Mouse (Mus musculus) urinary bladder, adult 2 months (tissue): Measurements from ENCODE around the gene Fhit. TPM values are rescaled to one million over a fixed set of nuclear protein-coding genes. Genes with fewer than 3 reads are reported as not detected.

Experiments used
- DNase-seq: peaks from one replicate; pipeline ENCODE4 v3.0.0; 2022; ENCODE audit warnings: low spot score
- polyA plus RNA-seq: library from polyadenylated mRNA; depleted of rRNA; stranded (reverse); fragments of >200 nt; gene quantifications from 2 replicates; pipeline ENCODE4 v1.2.3, GENCODE M21; 2012

The Fhit gene
- polyA plus RNA-seq, 1 experiment = 9.1 TPM

DNA sequence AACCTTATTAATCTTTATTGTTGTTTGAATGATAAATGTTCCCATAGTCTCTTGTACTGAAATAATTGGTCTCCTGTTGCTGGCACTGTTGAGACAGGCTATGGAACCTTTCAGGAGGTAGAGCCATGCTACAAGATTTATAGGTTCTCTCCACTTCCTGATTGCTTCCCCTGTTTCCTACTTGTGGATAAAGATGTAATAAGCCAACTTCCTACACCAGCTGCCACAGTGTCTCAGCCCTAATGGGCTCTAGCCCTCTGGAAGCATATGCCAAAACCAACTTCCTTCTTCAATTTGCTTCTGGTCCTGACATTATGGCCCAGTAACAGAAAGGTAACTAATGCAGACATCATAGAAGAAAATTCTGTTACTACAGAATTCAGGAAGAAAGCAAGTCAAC is 652.6 kb downstream of the Fhit start:
- no peak for DNase-seq

- no peak for DNase-seq
These were observed 654.3 kb downstream of the Fhit start for GRCm38 (mm10) chr14:10507560-10507959.

- DNase-seq = no peak
These were observed 676.0 kb downstream of the Fhit start for GRCm38 (mm10) chr14:10485798-10486197.

DNA sequence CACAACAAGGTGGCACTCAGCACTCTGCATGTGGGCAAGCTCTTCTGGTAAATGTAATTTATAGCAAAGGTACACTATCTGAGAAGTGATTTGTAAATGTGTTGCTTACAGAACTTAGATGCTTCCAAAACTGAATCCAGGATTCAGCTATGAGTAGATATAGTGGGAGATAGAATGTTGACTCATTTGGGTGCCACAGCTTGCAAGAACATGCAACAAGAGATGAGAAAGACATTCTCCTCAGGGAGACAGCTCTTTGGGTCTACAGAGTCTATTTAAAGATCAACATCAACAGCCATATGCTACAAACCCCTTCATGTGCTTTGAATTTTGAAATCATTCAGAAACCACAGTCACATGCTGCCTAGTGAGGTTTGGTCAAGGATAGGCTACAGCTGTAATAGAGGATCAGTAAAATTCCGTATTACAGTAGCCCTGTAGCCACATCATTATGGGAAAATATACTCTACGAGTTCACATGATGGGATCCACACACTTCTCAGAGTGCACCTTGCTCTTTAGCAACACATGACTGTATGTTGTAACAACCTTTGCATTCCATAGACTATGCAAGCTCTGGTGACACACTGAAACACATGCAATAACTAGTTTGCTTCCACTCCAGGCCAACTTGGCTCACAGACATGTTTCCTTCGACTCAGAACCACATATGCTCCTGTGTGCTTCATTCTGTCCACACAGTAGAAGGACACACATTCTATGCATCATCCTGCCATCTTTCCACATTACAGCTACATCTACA is 678.8 kb downstream of the Fhit start:
- DNase-seq = no peak

- DNase-seq = no peak
These were observed 680.5 kb downstream of the Fhit start for GRCm38 (mm10) chr14:10481370-10481769.

DNA sequence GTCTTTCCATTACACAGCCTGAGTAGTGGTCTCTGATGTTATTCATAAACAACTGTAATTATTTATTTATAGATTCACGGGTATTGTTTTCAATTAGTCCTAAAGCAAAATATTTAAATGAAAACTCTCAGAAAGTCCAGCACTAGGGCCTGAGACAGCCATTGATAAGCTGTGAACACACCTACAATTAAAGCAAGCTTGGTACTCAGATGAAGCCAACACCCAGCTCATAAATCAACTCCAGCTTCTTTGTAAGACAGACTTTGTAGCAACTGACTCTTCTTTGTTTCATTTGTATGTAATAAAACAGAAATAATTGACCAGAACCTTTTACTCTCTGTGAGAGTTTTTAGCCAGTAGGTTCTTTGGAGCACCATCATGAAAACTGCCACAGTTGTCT is 681.2 kb downstream of the Fhit start:
- DNase-seq = no peak

DNA sequence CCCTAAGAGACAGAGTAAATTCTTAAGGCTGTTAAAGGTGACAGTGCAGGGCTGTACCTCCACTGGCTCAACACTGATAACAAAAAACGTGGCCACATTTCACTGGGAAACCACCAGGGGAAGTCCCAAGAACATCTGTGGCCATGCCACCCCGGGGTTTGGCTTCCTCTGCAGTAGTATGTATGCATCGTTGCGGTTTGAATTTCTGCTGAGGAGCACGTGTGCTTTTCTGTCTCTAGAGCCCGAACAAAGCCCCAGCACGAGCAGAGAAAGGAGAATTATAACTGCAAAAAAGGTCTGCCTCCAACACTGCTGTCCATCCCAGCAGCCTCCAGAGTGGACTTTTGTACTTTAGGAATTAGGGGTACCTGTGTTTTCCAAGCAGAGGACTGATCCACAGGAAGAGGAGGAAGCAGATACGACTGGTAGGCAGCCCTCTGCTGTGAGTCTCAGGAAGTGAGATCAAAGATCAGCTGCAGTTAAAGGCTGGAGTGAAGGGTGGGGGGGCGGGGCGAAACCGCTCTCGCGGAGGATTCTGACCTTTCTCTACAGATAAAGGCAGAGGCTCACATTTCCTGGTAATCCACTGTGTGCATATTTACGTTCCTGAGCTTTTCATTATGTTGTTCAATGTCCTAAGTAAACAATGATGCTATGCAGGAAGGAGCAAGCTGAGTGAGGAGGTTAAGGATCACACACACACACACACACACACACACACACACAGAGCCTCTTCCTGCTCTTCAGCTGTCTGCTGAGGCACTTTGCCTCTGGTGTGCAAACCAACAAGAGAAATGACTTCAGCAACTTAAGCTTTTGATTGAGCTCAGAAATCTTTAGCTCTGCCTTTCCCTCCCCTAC is 708.6 kb downstream of the Fhit start:
- DNase-seq = no peak

- no peak for DNase-seq
These were observed 709.6 kb downstream of the Fhit start for GRCm38 (mm10) chr14:10452234-10452633.

GRCm38 (mm10) chr14:10445360-10445759 is 716.5 kb downstream of the Fhit start:
- no peak for DNase-seq

DNA sequence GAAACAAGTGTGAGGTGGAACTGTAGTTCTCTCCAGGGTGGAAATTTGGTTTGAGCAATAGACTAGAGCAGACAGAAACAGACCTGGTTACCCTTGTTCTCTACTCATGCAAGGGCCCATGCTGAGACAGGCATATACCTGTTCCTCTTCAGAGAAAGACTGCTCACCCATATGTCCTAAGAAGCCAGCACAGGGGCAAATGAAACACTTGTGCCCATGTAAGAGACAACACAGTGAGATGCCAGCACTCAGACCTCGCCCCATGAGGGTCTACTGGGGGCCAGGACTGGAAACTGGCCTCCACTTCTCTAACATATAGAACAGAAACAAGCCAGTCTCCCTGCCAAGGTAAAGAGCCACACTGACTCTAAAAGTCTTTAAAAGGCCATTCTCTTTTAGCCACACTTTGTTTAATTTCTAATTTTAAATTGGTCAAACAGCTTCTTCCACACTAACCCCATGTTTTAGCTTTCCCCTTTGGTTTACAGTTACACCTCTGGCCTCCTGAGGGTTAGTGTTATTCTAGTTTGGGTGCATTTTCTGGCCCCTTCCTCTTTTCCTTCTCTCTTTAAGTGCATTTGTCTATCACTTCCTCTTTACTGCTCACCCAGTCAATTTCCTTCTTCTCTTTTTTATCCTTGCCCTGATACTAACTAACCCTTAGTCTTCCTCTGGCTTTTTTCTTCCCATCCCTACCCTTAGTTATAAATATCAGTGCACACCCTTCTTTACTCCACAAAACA is 722.7 kb downstream of the Fhit start:
- DNase-seq = no peak

DNA sequence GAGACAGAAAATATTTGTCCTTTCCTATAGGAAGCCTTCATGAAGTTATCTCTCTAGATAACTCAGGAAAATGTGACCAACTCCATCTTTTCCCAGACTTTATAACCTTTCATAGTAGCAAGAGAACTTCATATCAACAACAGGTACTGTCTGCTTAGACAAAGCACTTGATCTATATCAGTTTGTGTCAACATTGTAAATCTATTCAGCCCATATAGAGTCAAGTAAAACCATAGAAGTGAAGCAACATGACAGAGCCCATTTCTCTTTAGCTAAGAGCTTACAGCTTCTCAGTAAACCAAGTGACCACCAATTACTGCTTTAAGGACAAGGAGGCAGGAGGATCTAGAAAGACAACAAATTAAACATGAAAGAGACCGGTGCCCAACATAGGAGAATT is 725.6 kb downstream of the Fhit start:
- no peak for DNase-seq

DNA sequence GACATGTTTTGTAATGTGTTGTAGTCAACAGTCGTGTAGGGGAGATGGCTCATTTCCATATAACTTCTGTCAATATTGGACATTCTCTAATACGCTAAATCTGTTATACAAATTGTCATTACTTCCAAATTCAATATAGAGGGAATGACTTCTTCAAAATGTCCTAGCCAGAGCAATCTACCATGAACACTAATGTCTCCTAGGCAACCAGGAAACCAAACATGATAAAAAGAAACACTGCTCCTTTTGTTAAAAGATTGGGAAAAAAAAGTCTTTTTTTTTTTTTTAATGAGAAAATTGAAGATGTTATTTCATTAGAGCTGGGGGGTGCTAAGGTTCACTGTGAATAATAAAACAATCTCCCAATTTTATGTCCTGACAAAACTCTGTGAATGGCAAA is 729.3 kb downstream of the Fhit start:
- no peak for DNase-seq

DNA sequence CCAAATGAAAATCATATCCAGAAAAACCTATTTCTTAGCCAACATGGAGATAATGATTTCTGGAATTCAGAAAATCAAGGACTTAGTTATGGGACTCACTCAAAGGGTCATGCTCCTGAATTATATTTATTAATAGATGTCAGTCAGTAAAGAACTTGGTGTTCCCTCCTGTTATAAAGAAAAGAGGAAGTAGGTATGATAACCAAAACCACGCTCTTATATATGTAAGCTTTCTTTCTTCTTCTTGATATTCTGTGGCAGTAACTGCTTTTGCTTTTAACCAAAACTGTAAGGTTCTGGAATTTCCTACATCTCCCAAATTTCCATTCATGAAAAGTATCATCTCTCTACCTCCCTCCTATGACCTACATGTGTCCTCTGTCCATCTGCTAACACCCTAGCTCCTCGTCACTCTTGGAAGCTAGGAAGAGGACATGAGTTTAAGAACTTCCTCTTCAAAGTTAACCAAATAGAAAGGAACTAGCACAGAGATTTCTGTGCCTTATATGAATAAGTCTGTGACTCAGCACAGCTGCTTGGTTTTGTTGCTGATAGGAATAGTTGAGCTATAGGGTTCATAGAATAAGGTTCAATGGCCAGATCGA is 731.3 kb downstream of the Fhit start:
- no peak for DNase-seq

DNA sequence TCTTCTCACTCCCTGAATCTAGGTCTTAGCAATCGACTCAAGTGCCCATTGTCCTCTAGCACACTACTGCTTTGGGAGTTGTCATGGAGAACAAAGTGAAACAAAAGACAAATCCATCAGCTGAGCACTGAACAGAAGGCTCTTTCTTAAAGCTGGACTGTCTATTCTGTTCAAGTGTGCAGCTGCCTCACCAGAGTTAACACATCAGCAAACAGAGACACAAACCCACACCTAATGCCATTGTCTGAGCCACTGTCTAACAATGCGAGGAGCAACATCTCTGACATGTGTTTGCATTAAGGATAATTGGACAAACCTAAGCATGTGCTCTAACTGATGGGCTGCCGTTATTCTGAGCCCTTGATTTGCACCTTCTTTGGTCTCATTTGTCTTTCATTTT is 738.3 kb downstream of the Fhit start:
- no peak for DNase-seq

- no peak for DNase-seq
These were observed 739.6 kb downstream of the Fhit start for GRCm38 (mm10) chr14:10422261-10422660.

GRCm38 (mm10) chr14:10415068-10415467 is 746.8 kb downstream of the Fhit start:
- no peak for DNase-seq

- no peak for DNase-seq
These were observed 752.4 kb downstream of the Fhit start for GRCm38 (mm10) chr14:10409306-10409962.

GRCm38 (mm10) chr14:10405346-10405745 is 756.5 kb downstream of the Fhit start:
- no peak for DNase-seq

DNA sequence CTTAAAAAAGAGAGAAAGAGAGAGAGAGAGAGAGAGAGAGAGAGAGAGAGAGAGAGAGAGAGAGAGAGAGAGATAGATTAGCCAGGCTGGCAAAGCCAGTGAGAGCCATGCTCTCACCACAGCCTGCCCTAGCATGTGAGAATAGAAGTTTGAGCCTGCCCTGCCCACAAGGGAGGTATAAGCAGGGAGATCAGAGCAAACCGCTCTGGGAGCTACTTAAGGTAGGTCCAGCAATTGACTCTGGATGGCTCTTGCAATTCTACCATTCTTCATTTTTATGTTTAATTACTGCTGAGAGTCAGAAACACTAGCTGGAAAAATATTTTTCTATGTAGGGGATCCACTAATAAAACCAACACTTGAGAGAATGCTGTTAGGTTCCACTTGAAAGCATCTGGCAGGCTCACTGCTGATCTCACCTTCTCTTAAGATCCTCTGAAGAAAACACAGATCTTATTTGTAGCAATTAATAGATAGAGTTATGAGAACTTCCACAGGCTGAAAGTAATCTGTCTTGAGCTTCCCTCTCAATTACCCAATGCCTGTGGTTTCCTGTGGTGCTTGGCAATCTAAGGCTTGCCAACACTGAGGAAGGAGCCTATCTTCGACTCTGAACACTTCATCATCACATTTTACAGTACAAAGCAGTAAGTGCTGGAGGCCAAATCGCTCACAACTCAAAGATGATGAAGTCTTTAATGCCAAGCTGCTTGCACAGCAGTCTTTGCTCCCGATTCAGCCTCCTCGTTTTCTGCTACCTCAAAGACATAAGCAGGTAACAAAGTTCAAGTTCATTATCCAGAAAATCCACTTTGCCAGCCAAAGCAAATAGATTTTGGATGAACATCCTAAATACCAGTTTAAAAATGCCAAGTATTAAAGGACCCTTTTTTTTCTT is 793.8 kb downstream of the Fhit start:
- DNase-seq = no peak

- no peak for DNase-seq
These were observed 795.0 kb downstream of the Fhit start for GRCm38 (mm10) chr14:10366808-10367207.
